Mouse (Mus musculus): ENCODE measurements around the gene Rfc5.
"Not testable (repeated sequence)": the region's sequence is repeated elsewhere in the genome, so short reads cannot be mapped to it uniquely, and the experiment has no call there.

Rfc5 gene

GRCm38 (mm10) chr5:117388877-117389276 is at the start of gene Rfc5:
Gene Rfc5, minus strand, starts transcription at chr5:117389047.
- peak; percentile 96 for DNase-seq (ENCODE audit: extremely low spot score)

GRCm38 (mm10) chr5:117433501-117433900 is 44.7 kb upstream of the Rfc5 start:
- DNase-seq (ENCODE audit: extremely low spot score) = not testable (repeated sequence)

- no peak for DNase-seq (ENCODE audit: extremely low spot score)
Observed at GRCm38 (mm10) chr5:117417442-117417841, 28.6 kb upstream of the Rfc5 start.

GRCm38 (mm10) chr5:117415011-117415912 is 26.4 kb upstream of the Rfc5 start:
- DNase-seq (ENCODE audit: extremely low spot score) = no peak

- DNase-seq (ENCODE audit: extremely low spot score) = no peak
Observed at GRCm38 (mm10) chr5:117414611-117415010, 25.8 kb upstream of the Rfc5 start.

GRCm38 (mm10) chr5:117413507-117414501 is 25.0 kb upstream of the Rfc5 start, which contains the start of gene Ksr2:
Gene Ksr2, plus strand, starts transcription at chr5:117414000.
- DNase-seq (ENCODE audit: extremely low spot score) = peak; percentile 67

GRCm38 (mm10) chr5:117409369-117409768 is 20.5 kb upstream of the Rfc5 start:
- DNase-seq (ENCODE audit: extremely low spot score) = no peak

GRCm38 (mm10) chr5:117408216-117408615 is 19.4 kb upstream of the Rfc5 start:
- no peak for DNase-seq (ENCODE audit: extremely low spot score)

- DNase-seq (ENCODE audit: extremely low spot score) = not testable (repeated sequence)
Observed at GRCm38 (mm10) chr5:117404671-117405070, 15.8 kb upstream of the Rfc5 start.

- no peak for DNase-seq (ENCODE audit: extremely low spot score)
Observed at GRCm38 (mm10) chr5:117403609-117404008, 14.8 kb upstream of the Rfc5 start.

GRCm38 (mm10) chr5:117399281-117399680 is 10.4 kb upstream of the Rfc5 start:
- DNase-seq (ENCODE audit: extremely low spot score) = no peak

- DNase-seq (ENCODE audit: extremely low spot score) = no peak
Observed at GRCm38 (mm10) chr5:117398007-117398550, 9.2 kb upstream of the Rfc5 start.

- no peak for DNase-seq (ENCODE audit: extremely low spot score)
Observed at GRCm38 (mm10) chr5:117397371-117397770, 8.5 kb upstream of the Rfc5 start.

- no peak for DNase-seq (ENCODE audit: extremely low spot score)
Observed at GRCm38 (mm10) chr5:117396596-117397014, 7.8 kb upstream of the Rfc5 start.

- no peak for DNase-seq (ENCODE audit: extremely low spot score)
Observed at GRCm38 (mm10) chr5:117395834-117396233, 7.0 kb upstream of the Rfc5 start.

- no peak for DNase-seq (ENCODE audit: extremely low spot score)
Observed at GRCm38 (mm10) chr5:117390895-117391294, 2.0 kb upstream of the Rfc5 start.

GRCm38 (mm10) chr5:117388296-117388751 is 523 bp downstream of the Rfc5 start:
- peak; percentile 76 for DNase-seq (ENCODE audit: extremely low spot score)

- no peak for DNase-seq (ENCODE audit: extremely low spot score)
Observed at GRCm38 (mm10) chr5:117383198-117383597, 5.6 kb downstream of the Rfc5 start.

GRCm38 (mm10) chr5:117381785-117382184 is 7.1 kb downstream of the Rfc5 start:
- no peak for DNase-seq (ENCODE audit: extremely low spot score)

- no peak for DNase-seq (ENCODE audit: extremely low spot score)
Observed at GRCm38 (mm10) chr5:117380199-117380598, 8.6 kb downstream of the Rfc5 start.

- DNase-seq (ENCODE audit: extremely low spot score) = not testable (repeated sequence)
Observed at GRCm38 (mm10) chr5:117377731-117378130, 11.1 kb downstream of the Rfc5 start.

GRCm38 (mm10) chr5:117376331-117376761 is 12.5 kb downstream of the Rfc5 start:
- no peak for DNase-seq (ENCODE audit: extremely low spot score)
